Mouse (Mus musculus) layer of hippocampus, postnatal 14 days (tissue): ENCODE data around the gene Terf2ip. TPM values are rescaled to one million over a fixed set of nuclear protein-coding genes. Genes with fewer than 3 reads are reported as not detected.

Experiments used
- DNase-seq, 2 experiments: peaks; one replicate each; pipeline ENCODE4 v3.0.0; 2021 to 2022; ENCODE audit warnings: low spot score in 2 of 2, mixed read lengths in 1 of 2
- long read RNA-seq, 2 experiments: library from polyadenylated mRNA; stranded (forward); transcript quantifications; one replicate each; pipeline ENCODE4 v2.0.0; 2021
- total RNA-seq, 2 experiments: library from RNA; stranded (reverse); gene quantifications; 2 replicates each; pipeline ENCODE4 v1.2.3; 2021

Terf2ip gene
- total RNA-seq: 10 to 100 TPM; 35.9 to 37.2 TPM
- long read RNA-seq, experiment 1, transcript Terf2ip-201 (3 exons, 3,560 nt): major isoform, 82 of 85 reads
- long read RNA-seq, experiment 1, partial matches to known transcripts: 0 of 85 reads
- long read RNA-seq, experiment 1, other reads (novel, unspliced or antisense): 3 of 85 reads
- long read RNA-seq, experiment 2, transcript Terf2ip-201 (3 exons, 3,560 nt): major isoform, 98 of 109 reads
- long read RNA-seq, experiment 2, partial matches to known transcripts: 1 of 109 reads
- long read RNA-seq, experiment 2, other reads (novel, unspliced or antisense): 9 of 109 reads

GRCm38 (mm10) chr8:112010997-112011815, at the start of gene Terf2ip, which contains the start of gene Kars:
Terf2ip (plus strand) TSS chr8:112011398.
Kars (minus strand) TSS chr8:112011323.
- peak; percentile 90 to 94 for DNase-seq

DNA sequence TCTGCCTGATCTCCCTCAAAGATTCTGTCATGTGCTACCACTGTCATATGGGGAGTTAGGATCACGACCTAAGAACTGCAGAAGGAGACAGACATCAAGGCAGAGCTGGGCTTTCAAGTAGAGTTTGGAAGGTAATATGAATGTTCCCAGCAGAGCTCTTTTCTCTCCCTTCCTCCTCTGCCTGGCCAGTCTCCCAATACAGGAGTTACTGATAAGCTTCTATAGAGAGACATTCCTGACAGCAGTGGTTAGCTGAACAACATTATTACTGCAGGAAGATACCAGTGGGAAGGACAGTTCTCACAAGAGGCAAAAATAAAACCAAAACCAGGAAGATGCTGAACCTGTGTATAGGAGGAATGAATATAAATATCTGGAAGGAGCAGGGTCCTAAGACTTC, 48.6 kb upstream of the Terf2ip start:
- no peak for DNase-seq

DNA sequence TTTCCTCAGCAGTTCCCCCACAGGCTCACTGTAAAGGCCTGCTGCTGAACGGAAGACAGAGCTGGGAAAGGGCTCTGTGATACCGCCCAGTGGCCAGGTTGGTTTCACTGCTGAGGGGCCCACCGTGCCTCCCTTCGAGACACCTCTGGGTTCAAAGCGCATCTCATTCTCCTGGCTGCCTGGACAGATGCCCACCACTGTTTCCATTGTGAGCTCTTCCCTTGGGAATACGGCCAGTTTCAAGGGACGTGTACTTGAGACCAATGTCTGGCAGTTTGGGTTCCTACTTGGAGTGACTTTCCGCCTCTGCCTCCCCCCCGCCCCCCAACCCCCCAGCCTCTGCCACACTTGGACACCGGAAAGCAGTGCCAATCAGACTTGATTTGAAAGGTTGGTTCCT, 48.1 kb upstream of the Terf2ip start:
- no peak for DNase-seq

GRCm38 (mm10) chr8:111963546-111963945, 47.7 kb upstream of the Terf2ip start:
- DNase-seq: no peak

DNA sequence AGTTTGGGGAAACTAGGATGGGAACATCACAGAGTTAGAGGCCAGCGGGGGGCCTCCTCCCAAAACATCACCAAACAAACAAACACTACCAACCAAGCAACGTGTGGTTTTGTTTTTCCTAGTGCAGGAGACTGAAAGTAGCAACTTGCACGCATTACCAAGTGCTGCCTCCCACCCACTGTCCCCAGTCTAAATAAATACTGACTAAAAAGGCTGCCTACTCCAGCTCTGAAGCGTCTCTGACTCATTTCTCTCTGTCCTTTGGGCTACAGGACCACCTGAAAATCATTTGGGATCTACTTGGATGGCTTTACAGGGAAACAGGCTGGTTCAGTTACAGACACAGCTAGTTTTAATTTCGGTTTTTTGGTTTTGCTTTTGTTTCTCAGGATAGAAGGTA, 46.8 kb upstream of the Terf2ip start:
- DNase-seq: no peak

DNA sequence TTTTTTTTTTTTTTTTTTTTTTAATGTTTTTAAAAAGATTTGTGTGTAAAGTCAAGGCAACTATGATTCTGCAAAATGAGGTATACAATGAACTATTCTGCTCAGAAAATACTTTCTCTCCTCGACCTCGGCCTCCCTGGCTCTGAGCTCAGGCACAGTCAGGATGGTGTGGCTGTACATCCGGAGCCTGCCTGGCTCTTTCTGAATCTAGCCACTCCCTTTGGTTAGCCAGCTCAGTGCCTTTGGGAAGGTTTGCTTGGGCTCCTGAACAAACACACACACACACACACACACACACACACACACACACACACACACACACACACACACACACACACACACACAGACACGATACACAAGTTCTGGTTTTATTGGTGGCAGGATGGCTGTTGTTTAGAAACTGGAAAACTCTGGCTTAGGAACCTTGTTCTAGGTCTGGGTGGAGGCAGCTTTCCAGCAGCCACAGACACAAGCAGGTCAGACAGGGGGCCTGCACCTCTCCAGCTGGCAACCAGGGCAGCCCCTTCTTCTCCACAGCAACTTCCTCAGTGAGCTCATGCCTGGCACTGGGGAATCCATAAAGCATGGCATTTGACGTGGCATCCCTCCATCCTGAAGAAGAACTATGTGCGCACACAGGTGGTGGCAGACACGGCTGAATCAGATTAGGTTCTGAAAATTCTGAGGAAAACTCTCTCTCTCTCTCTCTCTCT, 46.2 kb upstream of the Terf2ip start:
- DNase-seq: no peak

DNA sequence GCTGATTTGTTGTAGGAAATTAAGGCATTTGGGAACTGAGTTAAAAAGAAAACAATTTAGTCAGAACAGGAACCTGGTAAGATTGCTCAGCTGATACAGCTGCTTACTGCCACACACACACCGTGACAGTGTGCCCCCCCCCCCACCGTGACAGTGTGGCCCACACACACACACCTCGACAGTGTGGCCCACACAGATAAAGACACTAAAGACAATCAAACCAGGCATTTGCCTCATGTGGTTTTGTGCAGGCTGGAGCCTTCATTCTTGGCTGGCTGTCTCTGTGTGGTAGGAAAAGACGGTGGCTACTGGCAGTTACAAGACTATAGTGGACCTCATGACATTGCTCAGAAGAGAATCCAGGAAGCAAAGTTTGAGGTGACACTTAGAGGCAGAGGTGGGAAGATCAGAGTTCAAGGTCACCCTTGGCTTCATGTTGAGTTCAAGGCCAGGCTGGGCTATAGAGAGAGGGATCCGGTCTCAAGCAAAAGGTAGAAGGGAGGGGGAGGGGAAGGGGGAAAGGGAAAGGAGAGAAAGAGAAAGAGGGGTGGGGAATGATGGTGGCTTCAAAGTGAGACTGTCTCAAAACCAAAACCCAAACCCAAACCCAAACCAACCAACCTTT, 43.8 kb upstream of the Terf2ip start:
- no peak for DNase-seq

DNA sequence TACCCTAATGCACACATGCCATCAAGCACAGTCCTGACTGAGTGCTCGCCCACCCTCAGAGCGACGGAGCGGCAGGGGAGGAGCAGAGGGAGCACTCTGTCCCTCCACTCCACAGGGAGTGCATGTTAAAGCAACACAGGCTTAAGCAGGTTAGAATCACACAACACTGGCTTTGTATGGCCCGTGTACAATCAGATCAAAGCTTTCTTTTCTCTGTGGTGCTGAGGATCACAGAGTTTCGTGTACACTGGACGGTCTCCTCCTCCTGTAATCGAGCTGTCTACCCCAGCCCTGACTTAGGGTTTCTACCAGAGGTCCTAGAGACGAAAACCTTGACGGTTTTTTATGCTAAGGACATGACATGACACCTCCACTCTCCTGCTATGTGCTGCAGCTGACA, 42.7 kb upstream of the Terf2ip start:
- DNase-seq: no peak

- no peak for DNase-seq
Observed at GRCm38 (mm10) chr8:111968991-111969390, 42.2 kb upstream of the Terf2ip start.

DNA sequence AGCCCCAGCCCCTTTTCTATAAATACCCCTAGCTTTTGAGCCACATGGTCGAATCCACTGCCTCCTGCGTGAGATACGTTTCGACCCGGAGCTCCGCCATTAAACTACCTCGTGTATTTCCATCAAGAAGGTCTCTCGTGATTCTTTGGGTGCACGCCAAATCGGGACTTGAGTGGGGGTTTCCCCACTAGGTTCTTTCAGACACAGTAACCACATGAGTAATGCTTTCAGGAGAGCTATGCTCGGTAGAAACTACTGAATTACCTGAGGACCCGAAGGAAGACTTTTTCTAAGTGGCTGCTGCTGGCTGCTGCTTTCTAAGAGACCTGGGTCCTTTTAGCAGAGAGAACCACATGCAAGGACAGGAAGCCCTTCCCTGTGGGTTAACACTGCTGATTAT, 37.1 kb upstream of the Terf2ip start:
- DNase-seq: no peak

- DNase-seq: no peak
Observed at GRCm38 (mm10) chr8:111975706-111976105, 35.5 kb upstream of the Terf2ip start.

DNA sequence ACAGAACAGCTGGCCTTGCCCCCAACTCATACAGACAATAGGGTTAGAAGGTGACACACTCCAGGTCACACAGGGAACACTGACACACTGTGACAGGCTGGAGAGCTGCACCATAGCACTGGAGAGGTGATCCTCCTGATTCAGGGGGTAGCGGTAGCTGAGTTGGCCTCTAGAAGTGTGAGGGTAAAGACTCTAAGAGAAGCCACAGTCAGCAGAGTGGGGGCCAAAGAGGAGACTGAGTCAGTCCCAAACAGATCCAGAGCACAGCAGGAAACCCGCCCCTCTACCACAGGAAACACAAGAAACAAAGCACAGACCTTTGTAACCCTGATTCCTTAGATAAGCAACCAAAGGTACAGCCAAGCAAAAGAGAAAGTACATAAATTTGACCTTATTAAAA, 34.9 kb upstream of the Terf2ip start:
- no peak for DNase-seq

DNA sequence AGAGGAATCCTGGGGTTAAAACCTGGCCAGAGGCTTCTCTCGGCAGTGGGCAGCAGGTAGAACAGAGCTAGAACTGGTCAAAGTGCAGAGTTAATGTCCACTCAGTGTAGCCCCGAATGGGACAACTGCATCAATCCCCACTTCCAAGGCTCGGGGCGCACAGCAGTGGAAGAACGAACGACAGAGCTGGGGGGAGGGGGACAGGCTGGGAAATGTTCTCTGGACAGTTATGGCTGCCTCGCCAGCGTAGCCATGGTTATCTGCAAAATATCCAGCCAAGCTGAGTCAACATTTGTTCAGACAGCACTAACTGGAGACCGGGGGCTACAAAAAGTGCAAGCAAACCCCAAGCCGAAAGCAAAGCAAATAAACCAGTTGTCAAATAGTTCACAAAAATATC, 33.1 kb upstream of the Terf2ip start:
- DNase-seq: peak in 1 of 2 experiments; percentile 64

- no peak for DNase-seq
Observed at GRCm38 (mm10) chr8:111982116-111982515, 29.1 kb upstream of the Terf2ip start.

- no peak for DNase-seq
Observed at GRCm38 (mm10) chr8:111984511-111984910, 26.7 kb upstream of the Terf2ip start.

DNA sequence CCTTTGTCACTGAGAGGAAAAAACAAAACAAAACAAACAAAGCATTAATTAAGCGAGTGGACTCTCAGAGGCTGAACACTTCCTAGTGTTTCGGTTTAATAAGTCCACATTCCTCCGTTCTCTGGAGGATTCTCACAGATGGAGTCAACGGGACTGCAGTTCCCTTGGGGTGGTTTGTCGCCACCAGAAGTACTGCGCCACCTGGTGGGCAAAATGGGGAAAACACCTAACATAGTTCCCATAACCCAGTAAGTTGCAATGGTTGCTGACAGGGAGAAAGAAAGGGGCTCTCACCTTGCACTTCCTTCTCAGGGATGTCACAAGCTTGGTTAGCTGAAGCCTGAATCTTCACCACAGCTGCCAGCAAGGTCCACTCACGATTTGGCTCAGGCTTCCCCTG, 21.3 kb upstream of the Terf2ip start:
- DNase-seq: peak; percentile 71 to 79

DNA sequence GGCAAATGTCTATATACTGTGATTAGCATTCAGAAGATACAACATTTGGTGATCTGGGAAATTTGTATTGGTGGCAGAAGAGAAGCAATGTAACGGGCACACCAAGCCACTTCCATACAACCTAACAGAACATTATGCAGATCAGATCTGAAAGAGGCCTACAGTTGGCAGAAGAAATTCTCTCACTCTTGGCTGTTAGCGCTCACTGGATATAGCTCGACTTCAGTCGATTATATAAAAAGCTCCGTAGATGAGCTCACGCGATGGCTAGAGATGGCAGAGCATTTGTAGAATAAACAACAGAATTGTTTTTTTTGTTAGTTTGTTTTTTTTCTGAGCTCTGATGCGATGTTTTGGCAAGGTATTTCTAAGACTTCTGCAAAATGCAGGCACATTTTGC, 19.9 kb upstream of the Terf2ip start:
- DNase-seq: no peak

DNA sequence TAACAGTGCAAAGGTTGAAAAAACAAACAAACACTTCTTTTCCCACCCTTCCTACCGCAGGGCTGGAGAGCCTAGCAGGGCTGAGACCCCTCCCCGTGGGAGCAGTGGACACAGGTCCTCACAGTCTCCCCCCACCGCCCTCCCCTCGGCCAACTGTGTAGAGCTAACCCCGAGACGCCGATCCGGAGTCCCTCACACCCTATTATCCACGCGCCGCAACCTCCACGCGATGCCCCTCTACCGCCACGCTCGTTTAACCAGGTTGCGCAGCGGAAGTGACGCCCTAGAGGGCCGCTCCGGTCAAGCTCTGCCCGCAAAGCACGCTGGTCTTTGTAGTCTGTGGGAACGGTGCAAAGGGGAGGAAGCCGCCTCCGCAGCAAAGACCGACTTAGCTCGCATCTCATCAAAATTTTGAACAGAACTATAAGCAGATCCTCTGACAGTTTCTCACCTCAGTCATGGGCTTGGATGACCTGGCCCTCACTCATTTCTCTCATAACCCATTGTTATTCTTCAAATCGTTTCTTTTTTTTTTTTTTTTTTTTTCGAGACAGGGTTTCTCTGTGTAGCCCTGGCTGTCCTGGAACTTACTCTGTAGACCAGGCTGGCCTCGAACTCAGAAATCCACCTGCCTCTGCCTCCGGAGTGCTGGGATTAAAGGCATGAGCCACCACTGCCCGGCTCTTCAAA, 19.0 kb upstream of the Terf2ip start, which contains the start of gene Adat1:
Adat1 (minus strand) TSS at position 290 of the 690 bp plus-strand sequence.
- DNase-seq: peak; percentile 64 to 92

DNA sequence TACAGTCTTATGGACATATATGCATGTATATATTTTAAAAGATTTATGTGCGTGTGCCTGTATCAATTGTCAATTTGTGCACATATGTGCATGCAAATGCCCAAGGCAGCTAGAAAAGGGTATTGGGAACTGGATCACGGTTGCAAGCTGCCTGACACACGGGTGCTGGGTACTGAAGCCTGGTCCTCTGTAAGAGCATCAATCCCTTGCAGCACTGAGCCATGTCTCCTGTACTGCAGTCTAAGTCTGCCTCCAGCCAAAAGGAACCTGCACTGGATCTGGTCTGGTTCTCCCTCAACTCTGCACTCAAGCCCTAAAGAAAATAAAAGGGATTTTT, 18.5 kb upstream of the Terf2ip start:
- no peak for DNase-seq

DNA sequence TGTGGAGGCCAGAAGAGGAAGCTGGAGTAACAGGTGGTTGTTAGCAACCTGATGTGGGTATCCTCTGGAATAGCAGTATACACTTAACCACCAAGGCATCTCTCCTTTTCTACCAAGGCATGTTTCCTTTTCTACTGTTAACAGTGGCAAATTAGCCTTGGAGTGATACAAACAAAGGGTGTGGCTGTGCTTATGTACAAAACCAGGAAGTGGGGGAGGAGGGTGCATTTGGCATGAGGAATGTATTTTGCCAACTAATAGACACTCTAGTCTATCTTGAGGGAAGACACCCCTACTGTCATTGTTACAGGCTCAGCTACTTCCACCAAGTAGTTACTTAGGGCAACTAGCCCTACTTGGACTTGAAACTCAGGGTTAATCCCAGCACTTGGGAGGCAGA, 6.4 kb upstream of the Terf2ip start:
- DNase-seq: no peak

- peak in 1 of 2 experiments; percentile 43 for DNase-seq
Observed at GRCm38 (mm10) chr8:112005601-112006000, 5.6 kb upstream of the Terf2ip start.
